Mouse (Mus musculus) regulatory T cell (primary cell): ENCODE results near the gene Gm28635.

Experiments used
- in situ Hi-C: fragments of 300-600 bp; cut with MboI, MseI; formaldehyde crosslinking; loops from one replicate; pipeline ENCODE4 v1.15.1; 2025; ENCODE audit warnings: high pct_unique_total_duplicates

Gm28635 gene

GRCm38 (mm10) chr2:84677968-84678880, at the start of gene Gm28635, which contains the start of gene Med19:
Gene Gm28635, minus strand, starts transcription at chr2:84678041.
Gene Med19, plus strand, starts transcription at chr2:84678402.
- in situ Hi-C loops = loop anchor here (5.0 to 25.0 kb wide), 2 partner anchors 34 to 891 kb away; no protein-coding TSS in a partner anchor

GRCm38 (mm10) chr2:84727172-84727858, 49.5 kb upstream of the Gm28635 start, which contains the start of gene Clp1:
Gene Clp1, minus strand, starts transcription at chr2:84727350.
- in situ Hi-C loops = loop anchor here (5.0 kb wide), 1 partner anchor 315 kb away; no protein-coding TSS in a partner anchor

GRCm38 (mm10) chr2:84726716-84727115, 48.9 kb upstream of the Gm28635 start:
- in situ Hi-C loops = loop anchor here (5.0 kb wide), 1 partner anchor 316 kb away; no protein-coding TSS in a partner anchor

- in situ Hi-C loops = loop anchor here (5.0 kb wide), 1 partner anchor 317 kb away; no protein-coding TSS in a partner anchor
These were observed 47.9 kb upstream of the Gm28635 start for GRCm38 (mm10) chr2:84725770-84726169.

- in situ Hi-C loops = no loop called here
These were observed 46.0 kb upstream of the Gm28635 start for GRCm38 (mm10) chr2:84723856-84724255.

- in situ Hi-C loops = no loop called here
These were observed 43.3 kb upstream of the Gm28635 start for GRCm38 (mm10) chr2:84721182-84721581.

GRCm38 (mm10) chr2:84720718-84721117, 42.9 kb upstream of the Gm28635 start:
- in situ Hi-C loops = no loop called here

- in situ Hi-C loops = no loop called here
These were observed 39.5 kb upstream of the Gm28635 start for GRCm38 (mm10) chr2:84717357-84717756.

GRCm38 (mm10) chr2:84716423-84717355, 38.8 kb upstream of the Gm28635 start:
- in situ Hi-C loops = no loop called here

- in situ Hi-C loops = no loop called here
These were observed 37.9 kb upstream of the Gm28635 start for GRCm38 (mm10) chr2:84715562-84716361.

GRCm38 (mm10) chr2:84714811-84715561, 37.1 kb upstream of the Gm28635 start, which contains the start of gene Zdhhc5:
Gene Zdhhc5, minus strand, starts transcription at chr2:84715180.
- in situ Hi-C loops = loop anchor here (5.0 kb wide), 1 partner anchor 38 kb away; the partner anchor contains the start of genes Gm28635, Med19 and Tmx2

GRCm38 (mm10) chr2:84714422-84714810, 36.6 kb upstream of the Gm28635 start:
- in situ Hi-C loops = loop anchor here (5.0 kb wide), 1 partner anchor 37 kb away; the partner anchor contains the start of genes Gm28635, Med19 and Tmx2

- in situ Hi-C loops = loop anchor here (5.0 kb wide), 1 partner anchor 35 kb away; the partner anchor contains the start of genes Gm28635, Med19 and Tmx2
These were observed 34.1 kb upstream of the Gm28635 start for GRCm38 (mm10) chr2:84711898-84712297.

- in situ Hi-C loops = no loop called here
These were observed 29.7 kb upstream of the Gm28635 start for GRCm38 (mm10) chr2:84707523-84707922.

- in situ Hi-C loops = no loop called here
These were observed 27.5 kb upstream of the Gm28635 start for GRCm38 (mm10) chr2:84705295-84705694.

- in situ Hi-C loops = no loop called here
These were observed 26.5 kb upstream of the Gm28635 start for GRCm38 (mm10) chr2:84704329-84704728.

GRCm38 (mm10) chr2:84703497-84703896, 25.7 kb upstream of the Gm28635 start:
- in situ Hi-C loops = no loop called here

GRCm38 (mm10) chr2:84695007-84695695, 17.3 kb upstream of the Gm28635 start:
- in situ Hi-C loops = loop anchor here (25.0 kb wide), 1 partner anchor 908 kb away; no protein-coding TSS in a partner anchor
